Mouse (Mus musculus) gonadal fat pad, adult 2 months (tissue): ENCODE measurements around the gene Hyal2. TPM values are rescaled to one million over a fixed set of nuclear protein-coding genes. Genes with fewer than 3 reads are reported as not detected.

Experiments
- DNase-seq: peaks from one replicate; pipeline ENCODE4 v3.0.0-alpha.2; 2012; ENCODE audit warnings: low read depth
- polyA plus RNA-seq: library from polyadenylated mRNA; depleted of rRNA; stranded (reverse); fragments of >200 nt; gene quantifications from 2 replicates; pipeline ENCODE4 v1.2.3, GENCODE M21; 2012; rRNA removed

The Hyal2 gene
- polyA plus RNA-seq, 1 experiment, result 68.6 TPM

GRCm38 (mm10) chr9:107612191-107612944 lies 44.6 kb downstream of the Hyal2 start:
- DNase-seq, result no peak

DNA sequence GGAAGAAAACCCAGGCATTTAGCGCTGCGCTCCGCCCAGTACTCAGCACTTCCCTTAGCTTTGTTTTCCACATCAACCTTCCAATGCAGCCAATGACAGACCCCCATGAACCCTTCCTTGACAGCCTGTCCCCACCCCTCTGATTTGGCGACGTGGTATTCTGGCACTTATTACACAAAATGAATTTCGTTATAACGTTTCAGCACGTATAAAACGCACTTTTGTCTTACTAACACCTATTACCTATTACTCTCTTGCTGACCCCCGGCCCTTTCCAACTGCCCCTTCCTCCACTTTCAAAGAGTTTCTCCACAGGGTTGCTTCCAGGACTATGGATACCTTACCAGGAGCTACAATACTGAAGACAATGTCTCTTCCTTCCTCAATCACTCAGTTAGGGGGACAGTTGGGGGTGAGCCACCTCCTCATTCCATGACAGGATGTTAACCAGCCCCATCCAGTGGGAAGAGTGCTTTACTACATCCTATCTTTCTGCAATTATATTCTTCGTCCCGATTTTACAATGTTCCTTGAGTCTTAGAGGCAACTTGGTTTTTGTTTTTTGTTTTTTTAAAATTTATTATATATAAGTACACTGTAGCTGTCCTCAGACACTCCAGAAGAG lies 45.3 kb downstream of the Hyal2 start:
- DNase-seq, result no peak

GRCm38 (mm10) chr9:107615035-107615434 lies 47.3 kb downstream of the Hyal2 start:
- DNase-seq, result no peak

- no peak for DNase-seq
Measured at GRCm38 (mm10) chr9:107617461-107617860, 49.7 kb downstream of the Hyal2 start.

- no peak for DNase-seq
Measured at GRCm38 (mm10) chr9:107618098-107618497, 50.4 kb downstream of the Hyal2 start.

DNA sequence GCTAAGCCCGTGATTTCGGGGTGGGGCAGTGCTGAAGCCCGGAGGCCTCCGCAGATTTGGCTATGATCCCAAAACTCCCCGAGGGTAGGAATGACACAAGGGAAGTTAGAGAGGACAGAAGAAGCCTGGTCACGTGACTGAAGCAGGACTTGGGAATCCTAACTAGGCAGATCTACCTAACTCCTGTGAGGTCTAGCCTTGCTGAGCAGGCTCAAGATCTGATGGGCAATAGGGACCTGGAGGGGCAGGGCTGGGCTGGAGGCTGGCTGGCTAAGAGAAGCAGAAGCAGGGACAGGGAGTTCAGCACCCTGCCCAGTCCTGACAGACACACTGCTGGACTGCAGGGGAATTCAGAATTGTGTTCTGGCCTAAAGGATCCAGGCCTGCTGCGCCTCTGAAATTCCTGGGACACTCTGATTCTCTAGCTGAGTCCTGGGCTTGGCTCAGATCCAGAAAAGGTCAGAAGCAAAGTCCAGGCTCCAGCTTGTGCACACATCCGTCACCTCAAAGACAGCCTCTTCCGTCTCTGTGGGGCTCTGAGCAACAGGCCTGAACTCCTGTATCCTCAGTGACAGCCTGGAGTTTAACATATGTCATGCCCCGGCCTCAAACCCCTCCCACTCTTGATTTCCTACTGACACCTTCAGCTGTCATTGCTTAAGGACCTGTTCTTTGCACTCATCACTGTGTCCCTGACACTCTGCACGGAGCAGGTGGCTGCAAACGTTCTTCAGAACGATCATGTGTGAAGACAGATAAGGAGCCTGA lies 51.2 kb downstream of the Hyal2 start:
- DNase-seq, result no peak

DNA sequence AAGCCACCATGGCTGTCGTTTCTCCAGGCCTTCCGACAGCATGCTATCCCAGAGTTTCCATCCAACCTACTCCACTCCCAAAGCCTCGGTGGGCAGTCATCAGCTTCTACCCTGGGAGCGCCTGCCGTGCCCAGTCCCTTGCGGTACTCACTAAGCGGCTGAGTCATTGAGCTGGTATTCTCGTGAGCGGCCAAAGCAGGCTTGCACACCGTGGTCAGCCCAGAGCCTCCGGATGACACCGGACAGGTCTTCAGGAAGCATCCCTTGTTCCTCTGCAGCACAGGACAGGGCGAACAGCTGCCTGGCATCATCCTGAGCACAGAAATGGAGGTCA lies 51.8 kb downstream of the Hyal2 start:
- no peak for DNase-seq

GRCm38 (mm10) chr9:107620954-107621353 lies 53.2 kb downstream of the Hyal2 start:
- no peak for DNase-seq

Other genes with a start within 250 kb of the Hyal2 start
- gene Hemk1, start 229.6 kb upstream of the Hyal2 start, polyA plus RNA-seq, result 23.0 and 28.6 TPM in 2 replicates
- 0.61 and 0.66 TPM in 2 replicates for gene 6430571L13Rik, start 227.3 kb upstream of the Hyal2 start, polyA plus RNA-seq
- gene Cacna2d2, start 168.3 kb upstream of the Hyal2 start, polyA plus RNA-seq, result 2.2 TPM in 2 replicates
- 54.1 and 56.0 TPM in 2 replicates for gene Tmem115, start 34.0 kb upstream of the Hyal2 start, polyA plus RNA-seq
- gene Cyb561d2, start 25.8 kb upstream of the Hyal2 start, polyA plus RNA-seq, result 58.2 and 65.4 TPM in 2 replicates
- gene Nprl2, start 25.7 kb upstream of the Hyal2 start, polyA plus RNA-seq, result 29.7 and 35.0 TPM in 2 replicates
- gene Zmynd10, start 20.6 kb upstream of the Hyal2 start, polyA plus RNA-seq, result 7.9 and 8.4 TPM in 2 replicates
- 30.9 and 36.8 TPM in 2 replicates for gene Rassf1, start 16.4 kb upstream of the Hyal2 start, polyA plus RNA-seq
- 54.3 and 59.6 TPM in 2 replicates for gene Tusc2, start 4.7 kb upstream of the Hyal2 start, polyA plus RNA-seq
- 17.0 and 17.8 TPM in 2 replicates for gene Hyal1, start 9.0 kb downstream of the Hyal2 start, polyA plus RNA-seq
- gene Naa80, start 10.9 kb downstream of the Hyal2 start, polyA plus RNA-seq, result 52.7 and 58.7 TPM in 2 replicates
- gene Hyal3, start 12.9 kb downstream of the Hyal2 start, polyA plus RNA-seq, result 2.4 and 2.6 TPM in 2 replicates
- gene Ifrd2, start 19.7 kb downstream of the Hyal2 start, polyA plus RNA-seq, result 30.6 and 32.7 TPM in 2 replicates
- 37.2 and 52.8 TPM in 2 replicates for gene Sema3b, start 41.3 kb downstream of the Hyal2 start, polyA plus RNA-seq
- gene Gnai2, start 67.4 kb downstream of the Hyal2 start, polyA plus RNA-seq, result 685 and 710 TPM in 2 replicates
- 10.5 and 12.5 TPM in 2 replicates for gene Slc38a3, start 101.6 kb downstream of the Hyal2 start, polyA plus RNA-seq
- 0.24 TPM in 1 of 2 replicates, not detected in the other for gene Gnat1, start 111.8 kb downstream of the Hyal2 start, polyA plus RNA-seq
- 59.8 and 64.0 TPM in 2 replicates for gene Sema3f, start 142.5 kb downstream of the Hyal2 start, polyA plus RNA-seq
- 59.3 and 73.5 TPM in 2 replicates for gene Rbm5, start 203.1 kb downstream of the Hyal2 start, polyA plus RNA-seq